Mouse (Mus musculus) small intestine, adult 2 months (tissue): ENCODE measurements around the gene Coro1c.

Source experiments
- CTCF ChIP-seq: fragments of 200-500 bp; IDR thresholded peaks from 2 replicates; pipeline ENCODE4 v1.5.1; 2012; ENCODE audit warnings: low read depth, mild to moderate bottlenecking, control low read depth, inconsistent platforms, low read length, moderate library complexity, mixed read lengths; ENCODE audit not compliant: insufficient replicate concordance, insufficient read length; ENCODE audit errors: extremely low read depth
- POLR2A ChIP-seq: fragments of 200-500 bp; IDR thresholded peaks from 2 replicates; pipeline ENCODE4 v1.6.1; 2012; ENCODE audit warnings: low read depth, mild to moderate bottlenecking, control low read depth, inconsistent platforms, low read length, moderate library complexity

DNA sequence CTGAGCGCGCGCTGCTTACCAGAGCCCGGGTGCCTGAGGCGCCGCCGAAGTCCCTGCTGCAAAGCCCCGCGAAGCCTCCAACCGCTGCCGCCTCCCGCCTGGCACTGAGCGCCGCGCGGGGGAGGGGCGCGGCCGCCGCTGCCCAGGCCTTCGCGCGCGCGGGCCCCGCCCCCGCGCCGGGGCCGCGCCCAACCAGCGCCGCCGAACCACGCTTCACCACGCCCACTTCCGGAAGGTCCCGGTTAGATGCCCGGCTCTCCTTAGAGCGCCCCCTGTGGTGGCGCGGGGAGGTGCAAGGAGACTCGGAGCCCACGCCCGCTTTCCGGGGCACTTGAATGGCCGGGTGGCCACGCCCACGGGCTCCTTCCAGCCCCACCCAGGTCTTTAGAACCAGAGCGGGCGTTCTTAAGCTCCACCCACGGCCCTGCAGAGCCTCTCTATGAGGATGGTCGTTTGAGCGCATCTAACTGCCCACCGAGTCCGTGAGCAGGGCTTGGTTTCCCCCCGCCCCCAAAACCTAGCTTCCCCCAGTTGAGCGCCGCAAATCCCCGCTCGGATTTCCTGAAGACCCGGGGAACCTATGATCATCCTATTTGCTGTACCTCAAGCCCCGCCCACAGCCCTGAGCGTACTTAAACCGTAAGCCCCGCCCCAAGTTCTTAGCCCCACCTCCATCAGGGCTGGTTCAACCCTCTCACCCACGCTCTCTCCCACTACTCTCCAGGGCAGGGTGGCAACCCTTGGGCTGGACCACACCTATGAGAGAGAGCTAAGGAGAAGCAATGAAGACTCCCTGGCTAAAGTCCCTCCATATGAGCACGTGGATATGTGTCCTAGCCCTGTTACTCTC is at the start of gene Coro1c:
- peak; percentile 84 for TF ChIP-seq POLR2A
- TF ChIP-seq CTCF, result peak; percentile 96
